Mouse (Mus musculus) myocyte (in vitro differentiated cells): ENCODE measurements around the gene Gm20716.

ENCODE experiments used
- CEBPB ChIP-seq: IDR thresholded peaks from 2 replicates; pipeline ENCODE4 v1.6.1; 2011; ENCODE audit warnings: mild to moderate bottlenecking, moderate library complexity; ENCODE audit not compliant: poor library complexity, insufficient read depth, severe bottlenecking
- E2F4 ChIP-seq: IDR thresholded peaks from one replicate; pipeline ENCODE4 v1.6.1; 2011; ENCODE audit warnings: mild to moderate bottlenecking, control low read depth, moderate library complexity; ENCODE audit not compliant: insufficient read depth
- MAX ChIP-seq: IDR thresholded peaks from one replicate; pipeline ENCODE4 v1.6.1; 2011; ENCODE audit warnings: low read depth, mild to moderate bottlenecking, control low read depth
- MYOD1 ChIP-seq, 3 experiments: IDR thresholded peaks; one replicate each; pipeline ENCODE4 v1.6.1; 2011; ENCODE audit warnings: control low read depth in 2 of 3, low read depth in 2 of 3, mild to moderate bottlenecking in 2 of 3, moderate library complexity in 1 of 3; ENCODE audit not compliant: insufficient read length in 2 of 3, control insufficient read depth in 1 of 3
- POLR2A ChIP-seq: IDR thresholded peaks from one replicate; pipeline ENCODE4 v1.6.1; 2011; ENCODE audit warnings: low read depth, mild to moderate bottlenecking, control low read depth, moderate library complexity; ENCODE audit not compliant: insufficient read length
- POLR2AphosphoS2 ChIP-seq: IDR thresholded peaks from one replicate; pipeline ENCODE4 v1.6.1; 2011; ENCODE audit warnings: low read depth, control low read depth; ENCODE audit not compliant: insufficient read length
- REST ChIP-seq: IDR thresholded peaks from one replicate; pipeline ENCODE4 v1.6.1; 2011; ENCODE audit warnings: mild to moderate bottlenecking, control low read depth, moderate library complexity; ENCODE audit not compliant: insufficient read depth, insufficient read length
- SRF ChIP-seq: IDR thresholded peaks from one replicate; pipeline ENCODE4 v1.6.1; 2011; ENCODE audit warnings: low read depth; ENCODE audit not compliant: control insufficient read depth, insufficient read length
- TCF3 ChIP-seq: IDR thresholded peaks from one replicate; pipeline ENCODE4 v1.6.1; 2011; ENCODE audit warnings: low read depth, control low read depth; ENCODE audit not compliant: insufficient read length
- USF1 ChIP-seq: IDR thresholded peaks from one replicate; pipeline ENCODE4 v1.6.1; 2011; ENCODE audit warnings: low read depth, mild to moderate bottlenecking, control low read depth, moderate library complexity

DNA sequence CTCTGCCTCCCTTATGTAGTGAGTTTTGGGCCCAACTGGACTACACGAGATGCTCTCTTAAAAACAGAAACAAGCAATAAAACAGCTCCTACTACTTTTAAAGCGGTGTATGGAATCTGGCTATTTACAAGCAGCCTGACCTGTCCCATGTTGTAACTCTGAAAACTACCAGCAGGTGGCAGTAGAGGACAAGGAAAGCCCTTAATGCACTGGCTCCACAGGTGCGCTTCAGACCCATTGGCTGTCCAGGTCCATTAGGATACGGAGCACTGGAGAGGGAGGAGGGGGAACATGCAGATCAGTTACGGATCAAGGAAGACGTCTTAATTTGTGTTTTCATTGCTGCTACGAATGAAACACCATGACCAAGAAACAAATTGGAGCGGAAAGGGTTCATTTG, 20.1 kb upstream of the Gm20716 start:
- TF ChIP-seq POLR2A, result no peak
- no peak for TF ChIP-seq SRF
- TF ChIP-seq USF1, result no peak
- TF ChIP-seq MAX, result no peak
- TF ChIP-seq CEBPB, result no peak
- TF ChIP-seq REST, result no peak
- TF ChIP-seq E2F4, result no peak
- TF ChIP-seq MYOD1 (IDR thresholded peaks at IDR 0.05; ENCODE audit: control insufficient read depth in 1 of 3, insufficient read length in 2 of 3, low read depth in 2 of 3), result no peak
- TF ChIP-seq POLR2AphosphoS2, result no peak
- no peak for TF ChIP-seq TCF3
